In the genomic region with DNA sequence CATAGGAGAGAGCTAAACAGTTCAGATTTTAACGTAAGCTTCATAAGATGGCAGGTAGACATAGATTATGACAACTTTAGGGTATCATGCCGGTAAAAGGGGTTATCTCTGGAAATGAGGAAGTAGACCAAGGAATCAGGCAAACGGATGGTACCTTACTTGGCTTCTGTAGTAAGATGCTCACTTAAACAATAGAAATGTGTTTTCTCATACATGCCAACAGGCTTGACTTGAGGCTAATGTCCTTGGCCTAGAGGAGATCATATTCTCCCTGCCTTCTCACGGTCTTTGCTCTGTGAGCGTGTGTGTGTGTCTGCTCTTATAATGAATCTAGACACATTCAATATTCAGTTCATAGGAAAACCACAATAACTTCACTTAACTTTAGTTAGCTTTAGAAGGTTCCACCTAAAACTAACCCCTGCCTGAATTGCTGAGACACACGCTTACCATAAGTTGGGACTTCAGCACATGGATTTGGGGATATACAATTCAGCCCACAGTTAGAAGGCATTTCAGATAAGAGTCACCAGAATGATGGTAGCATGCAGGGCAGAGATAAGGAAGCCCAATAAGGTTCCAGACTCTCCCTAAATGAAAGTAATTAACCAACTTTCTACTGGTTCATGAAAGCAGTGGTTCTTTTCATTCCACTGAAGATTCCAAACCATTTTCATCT, we compare ENCODE assay signal across 14 mouse cellular contexts.
DNase-seq lines count a peak whose midpoint lies in the region; ATAC-seq and TF ChIP-seq lines count a peak whose summit lies in the region.
"Had no signal": no experiment of that assay in that cellular context is flagged by ENCODE, and none has a peak within 500 bp of the region (broad histone marks: within the 10 kb centered on the region; RNA-seq: fewer than 3 reads in every experiment).

No protein-coding gene starts in this region.

- peak overlapping the region; percentile 37 for H3K9ac ChIP-seq in MEL (ENCODE audit: control insufficient read depth, low read depth, low read length, poor library complexity, severe bottlenecking)
- H3K9ac ChIP-seq in liver, embryonic 13.5 days = peak overlapping the region; percentile 7; the same call in 1 of the 2 replicates
- H3K9ac ChIP-seq: hindbrain, embryonic 15.5 days; midbrain, embryonic 13.5 days had no signal

- DNase-seq in MEL (ENCODE audit: low read depth, low spot score) = peak; percentile 81
- DNase-seq in c-Kit-positive CD71-positive TER-119-positive erythroid progenitor cells, embryonic 14.5 days (ENCODE audit: low spot score) = peak; percentile 66
- peak; percentile 38 for DNase-seq in liver, embryonic 13.5 days
- DNase-seq in right cerebral cortex, postnatal 25 days = no peak
- DNase-seq in gastrocnemius, adult 8-10 months (ENCODE audit: low spot score in 2 of 2) = no peak
- DNase-seq in kidney, postnatal 10 days = no peak
- DNase-seq: cerebellum, postnatal 10 days; lung, postnatal 10 days; right cerebral cortex, postnatal 14 days had no signal

- ATAC-seq in liver, embryonic 13.5 days (ENCODE audit: low read depth) = peak; percentile 88
- ATAC-seq in megakaryocyte-erythroid progenitor cell, adult 5-6 weeks (replicated peaks; ENCODE audit: low FRiP score, low TSS enrichment, poor library complexity, severe bottlenecking) = peak; percentile 90
- ATAC-seq: forebrain, embryonic 16.5 days; midbrain, embryonic 13.5 days; Patski had no signal

- peak; percentile 77 to 86 for TF ChIP-seq EP300 in MEL (IDR thresholded peaks at IDR 0.05; ENCODE audit: low read depth in 1 of 2, low read length in 2 of 2)

- no peaks in the 10 kb centered on the region for H3K79me2 ChIP-seq in MEL (ENCODE audit: control insufficient read depth, insufficient read depth, low read length, poor library complexity)

- no peak for TF ChIP-seq CTCF in MEL (IDR thresholded peaks at IDR 0.05 in 2 of 3, conservative IDR thresholded peaks at IDR 0.05 in 1 of 3; ENCODE audit: control insufficient read depth in 1 of 3, insufficient read depth in 1 of 3, low read depth in 2 of 3, low read length in 3 of 3, poor library complexity in 1 of 3, severe bottlenecking in 1 of 3)

- H3K4me2 ChIP-seq in liver, embryonic 13.5 days = peak overlapping the region; percentile 61
- H3K4me2 ChIP-seq: hindbrain, embryonic 15.5 days; midbrain, embryonic 13.5 days had no signal

- H3K36me3 ChIP-seq in MEL (ENCODE audit: control insufficient read depth in 1 of 2, insufficient read depth in 2 of 2, low read length in 2 of 2) = peaks cover 0 to 25% of the 10 kb centered on the region in 2 experiments; a peak in 2 of 4 replicates
- no peaks in the 10 kb centered on the region for H3K36me3 ChIP-seq in liver, embryonic 13.5 days
- H3K36me3 ChIP-seq: hindbrain, embryonic 15.5 days; midbrain, embryonic 13.5 days had no signal

- H3K4me1 ChIP-seq in MEL (ENCODE audit: control insufficient read depth in 1 of 2, insufficient read depth in 2 of 2, low read length in 2 of 2) = peaks cover 6 to 11% of the 10 kb centered on the region in 2 experiments
- H3K4me1 ChIP-seq in liver, embryonic 13.5 days (replicated peaks) = peaks cover 45% of the 10 kb centered on the region
- H3K4me1 ChIP-seq: hindbrain, embryonic 15.5 days had no signal

- peak overlapping the region; percentile 95 for H3K27ac ChIP-seq in MEL (ENCODE audit: control insufficient read depth, low read depth, low read length)
- peak overlapping the region; percentile 88 for H3K27ac ChIP-seq in liver, embryonic 13.5 days
- H3K27ac ChIP-seq: hindbrain, embryonic 15.5 days; midbrain, embryonic 13.5 days had no signal

- H3K4me3 ChIP-seq in MEL (ENCODE audit: control insufficient read depth in 1 of 2, insufficient read depth in 1 of 2, low read depth in 2 of 2, low read length in 2 of 2) = peak overlapping the region; percentile 30 to 41
- peak overlapping the region; percentile 14; the same call in 1 of the 2 replicates for H3K4me3 ChIP-seq in liver, embryonic 13.5 days (replicated peaks)
- H3K4me3 ChIP-seq: hindbrain, embryonic 15.5 days; midbrain, embryonic 13.5 days had no signal

- WGBS in liver, embryonic 13.5 days (ENCODE audit: insufficient replicate concordance) = 25% methylated on average over 6 of the region's 6 CpGs

- no peak for TF ChIP-seq POLR2A in MEL (IDR thresholded peaks at IDR 0.05; ENCODE audit: control insufficient read depth in 1 of 2, insufficient read depth in 1 of 2, low read depth in 1 of 2, low read length in 2 of 2, poor library complexity in 1 of 2)

- TF ChIP-seq RAD21 in MEL (IDR thresholded peaks at IDR 0.05; ENCODE audit: low read depth, low read length) = no peak

- no peaks in the 10 kb centered on the region for H3K27me3 ChIP-seq in MEL (ENCODE audit: control insufficient read depth in 1 of 2, insufficient read depth in 2 of 2, low read length in 2 of 2)
- no peaks in the 10 kb centered on the region for H3K27me3 ChIP-seq in liver, embryonic 13.5 days
- H3K27me3 ChIP-seq: hindbrain, embryonic 15.5 days; midbrain, embryonic 13.5 days had no signal

- no peaks in the 10 kb centered on the region for H3K9me3 ChIP-seq in MEL (replicated peaks; ENCODE audit: insufficient read depth, low read length)
- no peaks in the 10 kb centered on the region for H3K9me3 ChIP-seq in liver, embryonic 13.5 days (replicated peaks)
- H3K9me3 ChIP-seq: hindbrain, embryonic 15.5 days; midbrain, embryonic 13.5 days had no signal

TF ChIP-seq in MEL, 35 proteins besides CTCF, POLR2A, EP300 and RAD21:
- peak; percentile 76 for TF ChIP-seq TCF12 (IDR thresholded peaks at IDR 0.05; ENCODE audit: low read depth, low read length)
- peak; percentile 64; the same call in 1 of the 2 replicates for TF ChIP-seq ETS1 (IDR thresholded peaks at IDR 0.05; ENCODE audit: low read depth, low read length)
- TF ChIP-seq ELF1 (IDR thresholded peaks at IDR 0.05; ENCODE audit: low read depth, low read length) = no peak
- no peak for TF ChIP-seq ZNF384 (IDR thresholded peaks at IDR 0.05; ENCODE audit: low read depth, low read length)
- 0 out of 2 replicates have a peak, but pooled peaks have one; percentile 17 for TF ChIP-seq ZMIZ1 (IDR thresholded peaks at IDR 0.05; ENCODE audit: low read depth, low read length)
- no peak for TF ChIP-seq NRF1 (IDR thresholded peaks at IDR 0.05; ENCODE audit: insufficient read depth, low read depth, low read length, poor library complexity, severe bottlenecking)
- TF ChIP-seq MAX (IDR thresholded peaks at IDR 0.05; ENCODE audit: low read length) = peak; percentile 60; the same call in 1 of the 2 replicates
- peak; percentile 16; the same call in 1 of the 2 replicates for TF ChIP-seq MYB (IDR thresholded peaks at IDR 0.05; ENCODE audit: low read depth, low read length)
- no peak for TF ChIP-seq GABPA (IDR thresholded peaks at IDR 0.05; ENCODE audit: low read depth, low read length)
- TF ChIP-seq MYC (IDR thresholded peaks at IDR 0.05; ENCODE audit: low read depth, low read length) = peak; percentile 54
- peak; percentile 92 for TF ChIP-seq GATA1 (IDR thresholded peaks at IDR 0.05; ENCODE audit: low read depth, low read length)
- TF ChIP-seq TBP (IDR thresholded peaks at IDR 0.05; ENCODE audit: low read depth, low read length) = peak; percentile 63
- peak; percentile 51 for TF ChIP-seq TAL1 (IDR thresholded peaks at IDR 0.05; ENCODE audit: low read length)
- TF ChIP-seq RCOR1 (IDR thresholded peaks at IDR 0.05; ENCODE audit: low read depth, low read length) = peak; percentile 61; the same call in 1 of the 2 replicates

Comparison
In these comparisons a context has a peak if more than half of its experiments do, and no peak if none do; other contexts are left out.
1. DNase-seq: peak in MEL (single experiment), c-Kit-positive CD71-positive TER-119-positive erythroid progenitor cells, embryonic 14.5 days (single experiment) and liver, embryonic 13.5 days (single experiment); none in right cerebral cortex, postnatal 25 days (single experiment), gastrocnemius, adult 8-10 months (0 of 2) and kidney, postnatal 10 days (single experiment).